Mouse (Mus musculus): ENCODE measurements at regions not wholly inside any gene's neighbourhood (a gene's known extent, or its start where the extent isn't known, plus 50 kb on each side); places are given as distances from the start of the nearest gene placed in this dataset.

GRCm38 (mm10) chr11:56281201-56281600 is 240.4 kb upstream of the Nmur2 start:
- no peak overlapping the region for H3K4me2 ChIP-seq
- 81% methylated on average over 4 of the region's 4 CpGs for WGBS
- H3K4me1 ChIP-seq = no peaks in the 10 kb centered on the region
- H3K4me3 ChIP-seq (replicated peaks) = no peak overlapping the region
- no peak overlapping the region for H3K27ac ChIP-seq
- no peaks in the 10 kb centered on the region for H3K36me3 ChIP-seq
- no peak for ATAC-seq (ENCODE audit: insufficient read depth, low FRiP score, low read depth)
- H3K27me3 ChIP-seq (replicated peaks) = no peaks in the 10 kb centered on the region
- H3K9ac ChIP-seq = no peak overlapping the region
- H3K9me3 ChIP-seq = no peaks in the 10 kb centered on the region

GRCm38 (mm10) chr11:56280216-56280615 is 239.4 kb upstream of the Nmur2 start:
- no peaks in the 10 kb centered on the region for H3K9me3 ChIP-seq
- WGBS = 46% methylated on average over 2 of the region's 2 CpGs
- H3K4me1 ChIP-seq = no peaks in the 10 kb centered on the region
- no peak overlapping the region for H3K27ac ChIP-seq
- no peaks in the 10 kb centered on the region for H3K36me3 ChIP-seq
- H3K27me3 ChIP-seq (replicated peaks) = no peaks in the 10 kb centered on the region
- no peak overlapping the region for H3K9ac ChIP-seq
- ATAC-seq (ENCODE audit: insufficient read depth, low FRiP score, low read depth) = no peak
- no peak overlapping the region for H3K4me3 ChIP-seq (replicated peaks)
- H3K4me2 ChIP-seq = no peak overlapping the region

- no peak overlapping the region for H3K9ac ChIP-seq
- H3K36me3 ChIP-seq = no peaks in the 10 kb centered on the region
- H3K27ac ChIP-seq = no peak overlapping the region
- no peak for ATAC-seq (ENCODE audit: insufficient read depth, low FRiP score, low read depth)
- H3K4me3 ChIP-seq (replicated peaks) = no peak overlapping the region
- H3K27me3 ChIP-seq (replicated peaks) = no peaks in the 10 kb centered on the region
- H3K4me1 ChIP-seq = no peaks in the 10 kb centered on the region
- H3K9me3 ChIP-seq = no peaks in the 10 kb centered on the region
- WGBS = 26% methylated on average over 3 of the region's 3 CpGs
- no peak overlapping the region for H3K4me2 ChIP-seq
Measured at GRCm38 (mm10) chr11:56269915-56270493, 229.2 kb upstream of the Nmur2 start.

GRCm38 (mm10) chr11:56262726-56263125 is 221.9 kb upstream of the Nmur2 start:
- Histone ChIP-seq H3K9ac (no peak overlapping the region), H3K27me3 (replicated peaks) (no peaks in the 10 kb centered on the region), H3K36me3 (no peaks in the 10 kb centered on the region), H3K4me3 (replicated peaks) (no peak overlapping the region), H3K9me3 (no peaks in the 10 kb centered on the region), H3K27ac (no peak overlapping the region), H3K4me2 (no peak overlapping the region), H3K4me1 (no peaks in the 10 kb centered on the region)
- no peak for ATAC-seq (ENCODE audit: insufficient read depth, low FRiP score, low read depth)
- 98% methylated on average over 10 of the region's 10 CpGs for WGBS

- Histone ChIP-seq H3K4me1 (no peaks in the 10 kb centered on the region), H3K27ac (no peak overlapping the region), H3K4me3 (replicated peaks) (no peak overlapping the region), H3K9me3 (no peaks in the 10 kb centered on the region), H3K27me3 (replicated peaks) (no peaks in the 10 kb centered on the region), H3K4me2 (no peak overlapping the region), H3K36me3 (no peaks in the 10 kb centered on the region), H3K9ac (no peak overlapping the region)
- ATAC-seq (ENCODE audit: insufficient read depth, low FRiP score, low read depth) = no peak
- WGBS = 85% methylated on average over 2 of the region's 2 CpGs
Measured at GRCm38 (mm10) chr11:56256356-56256755, 215.5 kb upstream of the Nmur2 start.

- no peak overlapping the region for H3K27ac ChIP-seq
Measured at GRCm38 (mm10) chr11:56254437-56254836, 213.6 kb upstream of the Nmur2 start.

GRCm38 (mm10) chr11:56247333-56247823 is 206.6 kb upstream of the Nmur2 start:
- Histone ChIP-seq H3K27me3 (replicated peaks) (no peaks in the 10 kb centered on the region), H3K36me3 (no peaks in the 10 kb centered on the region), H3K4me2 (no peak overlapping the region), H3K4me1 (no peaks in the 10 kb centered on the region), H3K9me3 (no peaks in the 10 kb centered on the region), H3K4me3 (replicated peaks) (no peak overlapping the region), H3K27ac (no peak overlapping the region), H3K9ac (no peak overlapping the region)
- 17% methylated on average over 4 of the region's 4 CpGs for WGBS
- no peak for ATAC-seq (ENCODE audit: insufficient read depth, low FRiP score, low read depth)

More at GRCm38 (mm10) chr11:56254437-56254836, 213.6 kb upstream of the Nmur2 start:
- no peak for ATAC-seq (ENCODE audit: insufficient read depth, low FRiP score, low read depth)
- Histone ChIP-seq H3K4me2 (no peak overlapping the region), H3K27me3 (replicated peaks) (no peaks in the 10 kb centered on the region), H3K4me1 (no peaks in the 10 kb centered on the region), H3K36me3 (no peaks in the 10 kb centered on the region), H3K9me3 (no peaks in the 10 kb centered on the region), H3K4me3 (replicated peaks) (no peak overlapping the region), H3K9ac (no peak overlapping the region)
- 84% methylated on average over 3 of the region's 3 CpGs for WGBS

- Histone ChIP-seq H3K4me3 (replicated peaks) (no peak overlapping the region), H3K27ac (no peak overlapping the region), H3K27me3 (replicated peaks) (no peaks in the 10 kb centered on the region), H3K9ac (no peak overlapping the region), H3K4me2 (no peak overlapping the region), H3K9me3 (no peaks in the 10 kb centered on the region), H3K36me3 (no peaks in the 10 kb centered on the region), H3K4me1 (no peaks in the 10 kb centered on the region)
- no peak for ATAC-seq (ENCODE audit: insufficient read depth, low FRiP score, low read depth)
- WGBS = 52% methylated on average over 5 of the region's 5 CpGs
Measured at GRCm38 (mm10) chr11:56246549-56247332, 205.9 kb upstream of the Nmur2 start.

GRCm38 (mm10) chr11:56244951-56245350 is 204.1 kb upstream of the Nmur2 start:
- Histone ChIP-seq H3K9ac (no peak overlapping the region), H3K27me3 (replicated peaks) (no peaks in the 10 kb centered on the region), H3K4me2 (no peak overlapping the region), H3K4me1 (no peaks in the 10 kb centered on the region), H3K27ac (no peak overlapping the region), H3K36me3 (no peaks in the 10 kb centered on the region), H3K4me3 (replicated peaks) (no peak overlapping the region), H3K9me3 (no peaks in the 10 kb centered on the region)
- 68% methylated on average over 2 of the region's 2 CpGs for WGBS
- ATAC-seq (ENCODE audit: insufficient read depth, low FRiP score, low read depth) = no peak

- no peak for ATAC-seq (ENCODE audit: insufficient read depth, low FRiP score, low read depth)
Measured at GRCm38 (mm10) chr11:56243447-56243846, 202.6 kb upstream of the Nmur2 start.

GRCm38 (mm10) chr11:56238745-56239144 is 197.9 kb upstream of the Nmur2 start:
- 53% methylated on average over 4 of the region's 4 CpGs for WGBS
- no peaks in the 10 kb centered on the region for H3K9me3 ChIP-seq
- H3K27ac ChIP-seq = no peak overlapping the region

More at GRCm38 (mm10) chr11:56243447-56243846, 202.6 kb upstream of the Nmur2 start:
- no peak overlapping the region for H3K9ac ChIP-seq
- H3K27me3 ChIP-seq (replicated peaks) = no peaks in the 10 kb centered on the region
- no peaks in the 10 kb centered on the region for H3K36me3 ChIP-seq
- WGBS = 71% methylated on average over 8 of the region's 8 CpGs
- no peak overlapping the region for H3K27ac ChIP-seq
- no peak overlapping the region for H3K4me2 ChIP-seq
- H3K4me1 ChIP-seq = no peaks in the 10 kb centered on the region
- H3K9me3 ChIP-seq = no peaks in the 10 kb centered on the region
- no peak overlapping the region for H3K4me3 ChIP-seq (replicated peaks)

GRCm38 (mm10) chr11:56224999-56225398 is 184.2 kb upstream of the Nmur2 start:
- Histone ChIP-seq H3K36me3 (no peaks in the 10 kb centered on the region), H3K27me3 (replicated peaks) (no peaks in the 10 kb centered on the region), H3K27ac (no peak overlapping the region), H3K4me3 (replicated peaks) (no peak overlapping the region), H3K9me3 (no peaks in the 10 kb centered on the region), H3K9ac (no peak overlapping the region), H3K4me2 (no peak overlapping the region), H3K4me1 (no peaks in the 10 kb centered on the region)
- ATAC-seq (ENCODE audit: insufficient read depth, low FRiP score, low read depth) = no peak
- 75% methylated on average over 2 of the region's 2 CpGs for whole genome bisulfite sequencing

More at GRCm38 (mm10) chr11:56238745-56239144, 197.9 kb upstream of the Nmur2 start:
- Histone ChIP-seq H3K4me2 (no peak overlapping the region), H3K36me3 (no peaks in the 10 kb centered on the region), H3K27me3 (replicated peaks) (no peaks in the 10 kb centered on the region), H3K9ac (no peak overlapping the region), H3K4me1 (no peaks in the 10 kb centered on the region), H3K4me3 (replicated peaks) (no peak overlapping the region)
- ATAC-seq (ENCODE audit: insufficient read depth, low FRiP score, low read depth) = no peak

All from stomach, embryonic 15.5 days (tissue).